Mouse (Mus musculus) skeletal muscle tissue, adult 2 months (tissue): ENCODE results near the gene Vps13a.

Experiments used
- DNase-seq: peaks from one replicate; pipeline ENCODE4 v3.0.0-alpha.2; 2012; ENCODE audit warnings: low read depth, low spot score

Vps13a gene

GRCm38 (mm10) chr19:16584546-16584945, 196.2 kb downstream of the Vps13a start:
- DNase-seq: no peak

DNA sequence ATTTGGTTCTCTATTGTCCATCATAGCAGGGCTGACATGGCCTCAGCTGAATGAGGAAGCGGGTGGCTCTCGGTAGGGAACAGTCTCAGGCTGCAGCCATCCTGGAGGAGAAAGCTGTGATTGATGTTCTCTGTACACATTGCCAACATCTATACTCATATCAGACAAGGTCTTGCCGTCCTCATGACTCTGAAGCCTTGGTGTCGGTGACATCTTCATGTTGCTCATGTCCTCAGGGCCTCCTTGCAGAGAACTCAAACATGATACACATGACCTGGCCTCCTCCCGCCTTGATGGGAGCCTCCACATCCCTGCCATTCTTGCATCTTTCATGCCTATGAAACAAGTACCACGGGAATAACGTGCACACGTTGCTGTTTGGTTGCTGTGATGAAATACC, 200.2 kb downstream of the Vps13a start:
- DNase-seq: no peak

DNA sequence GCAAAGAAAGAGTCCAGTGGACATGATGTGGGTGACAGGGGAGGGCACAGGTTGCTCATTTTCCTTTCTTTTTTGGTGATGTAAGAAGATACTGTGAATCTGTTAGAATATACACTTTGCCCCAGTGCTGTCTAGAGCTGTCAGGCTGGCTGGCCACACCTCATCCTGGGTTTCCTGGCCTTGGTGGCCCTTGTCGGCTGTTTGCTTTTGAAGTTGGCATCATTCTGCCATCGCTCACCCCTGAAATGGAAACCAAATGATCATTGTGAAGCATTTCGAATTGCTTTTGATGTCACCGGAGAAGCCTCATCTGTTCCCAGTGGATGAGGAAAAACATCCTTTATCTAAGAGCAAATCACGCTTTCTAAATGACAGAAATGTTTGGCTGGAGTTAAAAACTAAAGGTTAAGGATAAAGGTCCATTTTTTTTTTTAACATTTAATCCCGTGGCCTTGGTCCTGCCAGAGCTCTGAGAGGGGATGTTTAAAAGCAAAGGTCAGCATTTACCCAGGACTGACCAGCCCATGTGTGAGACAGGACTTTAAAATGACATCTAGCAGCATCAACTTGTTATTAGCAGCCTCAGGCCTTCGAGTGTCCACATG, 201.0 kb downstream of the Vps13a start:
- DNase-seq: no peak

DNA sequence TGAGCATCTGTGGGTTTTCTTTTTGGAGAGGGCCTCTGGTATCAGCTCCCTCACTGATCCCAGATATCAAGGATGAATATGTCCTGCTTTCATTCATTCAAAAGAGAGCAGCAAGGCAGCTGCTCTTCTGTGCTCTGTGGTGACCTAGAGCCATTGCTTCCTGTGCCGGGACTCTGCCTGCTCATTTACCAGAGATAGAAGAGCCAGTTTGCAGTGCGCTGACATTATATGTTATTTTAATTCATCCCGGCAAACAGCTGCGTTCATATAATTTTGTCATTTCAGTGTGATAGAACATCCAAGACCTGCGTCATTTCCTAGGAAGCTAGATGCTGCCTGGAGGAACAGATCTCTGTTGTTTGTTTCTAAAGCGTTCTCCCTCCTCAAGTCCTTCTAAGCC, 203.9 kb downstream of the Vps13a start:
- no peak for DNase-seq
